Mouse (Mus musculus) C2C12 (cell line): Measurements from ENCODE around the gene Polr3c. TPM values are rescaled to one million over a fixed set of nuclear protein-coding genes. Genes with fewer than 3 reads are reported as not detected.
A peak's percentile ranks its signal among the peaks of the same experiment; 100 is the strongest.

Source experiments
- H3K27me3 ChIP-seq: one replicate; pipeline ENCODE4 v1.6.1; 2011; ENCODE audit not compliant: control insufficient read depth, insufficient read depth, insufficient read length
- H3K36me3 ChIP-seq: one replicate; pipeline ENCODE4 v1.6.1; 2011; ENCODE audit not compliant: control insufficient read depth, insufficient read depth
- H3K4me3 ChIP-seq: one replicate; pipeline ENCODE4 v1.5.1; 2011; ENCODE audit warnings: mild to moderate bottlenecking, control low read depth; ENCODE audit not compliant: poor library complexity, insufficient read depth, severe bottlenecking
- H3K79me2 ChIP-seq: one replicate; pipeline ENCODE4 v1.6.1; 2011; ENCODE audit not compliant: control insufficient read depth, insufficient read depth
- H3K79me3 ChIP-seq: one replicate; pipeline ENCODE4 v1.6.1; 2011; ENCODE audit warnings: low read depth, control low read depth
- H3ac ChIP-seq: one replicate; pipeline ENCODE3; 2011; ENCODE audit warnings: low read depth; ENCODE audit not compliant: control insufficient read depth, insufficient read length
- CEBPB ChIP-seq: IDR thresholded peaks from one replicate; pipeline ENCODE4 v1.6.1; 2011; ENCODE audit warnings: low read depth, mild to moderate bottlenecking, control low read depth, moderate library complexity
- CTCF ChIP-seq: IDR thresholded peaks from one replicate; pipeline ENCODE4 v1.5.1; 2011; ENCODE audit not compliant: control insufficient read depth, insufficient read depth, insufficient read length
- FOSL1 ChIP-seq: IDR thresholded peaks from one replicate; pipeline ENCODE4 v1.8.0; 2011; ENCODE audit warnings: mild to moderate bottlenecking, low read length; ENCODE audit not compliant: poor library complexity, insufficient read depth, severe bottlenecking
- MAX ChIP-seq: IDR thresholded peaks from one replicate; pipeline ENCODE4 v1.6.1; 2011; ENCODE audit warnings: mild to moderate bottlenecking, control low read depth
- MYOD1 ChIP-seq: IDR thresholded peaks from one replicate; pipeline ENCODE4 v1.6.1; 2011; ENCODE audit warnings: low read depth; ENCODE audit not compliant: control insufficient read depth, insufficient read length
- MYOG ChIP-seq: IDR thresholded peaks from one replicate; pipeline ENCODE4 v1.6.1; 2011; ENCODE audit not compliant: control insufficient read depth, insufficient read length; ENCODE audit errors: extremely low read depth
- USF1 ChIP-seq: IDR thresholded peaks from one replicate; pipeline ENCODE4 v1.6.1; 2011; ENCODE audit warnings: low read depth, mild to moderate bottlenecking, control low read depth, moderate library complexity
- polyA plus RNA-seq: library from polyadenylated mRNA; unstranded; fragments of >200 nt; fragmentation: generic; extraction: Trizol; gene quantifications from one replicate; pipeline ENCODE4 v1.2.1, GENCODE M21; 2012; ENCODE audit warnings: missing spikeins

Polr3c gene
- polyA plus RNA-seq, 1 experiment: 36.1 TPM

- Histone ChIP-seq H3K27me3 (no peaks in the 10 kb centered on the region), H3K79me3 (peaks cover 63% of the 10 kb centered on the region), H3K79me2 (peaks cover 88% of the 10 kb centered on the region), H3K36me3 (peaks cover 4% of the 10 kb centered on the region), H3ac (no peak overlapping the region), H3K4me3 (peak overlapping the region; percentile 91)
- no peak for TF ChIP-seq CEBPB
- TF ChIP-seq CTCF: no peak
- TF ChIP-seq MYOD1: no peak
- TF ChIP-seq FOSL1: no peak
- TF ChIP-seq MAX: no peak
- no peak for TF ChIP-seq MYOG
- TF ChIP-seq USF1: no peak
These were observed 1.4 kb upstream of the Polr3c start for GRCm38 (mm10) chr3:96728634-96729402.

GRCm38 (mm10) chr3:96727828-96728633, 603 bp upstream of the Polr3c start:
- TF ChIP-seq USF1: no peak
- TF ChIP-seq MYOG: no peak
- TF ChIP-seq MYOD1: no peak
- peak overlapping the region; percentile 91 for H3ac ChIP-seq
- H3K36me3 ChIP-seq: peaks cover 12% of the 10 kb centered on the region
- peak overlapping the region; percentile 91 for H3K4me3 ChIP-seq
- H3K79me3 ChIP-seq: peaks cover 61% of the 10 kb centered on the region
- peaks cover 81% of the 10 kb centered on the region for H3K79me2 ChIP-seq
- H3K27me3 ChIP-seq: no peaks in the 10 kb centered on the region

- Histone ChIP-seq H3K79me3 (no peaks in the 10 kb centered on the region), H3K27me3 (no peaks in the 10 kb centered on the region), H3K79me2 (no peaks in the 10 kb centered on the region), H3K4me3 (no peak overlapping the region), H3ac (no peak overlapping the region), H3K36me3 (peaks cover 72% of the 10 kb centered on the region)
- TF ChIP-seq USF1 (no peak), MYOG (no peak), MAX (no peak), FOSL1 (no peak), CTCF (no peak), CEBPB (no peak), MYOD1 (no peak)
These were observed 8.3 kb downstream of the Polr3c start for GRCm38 (mm10) chr3:96719173-96719572.

GRCm38 (mm10) chr3:96715854-96716253, 11.6 kb downstream of the Polr3c start:
- Histone ChIP-seq H3K27me3 (no peaks in the 10 kb centered on the region), H3K79me2 (no peaks in the 10 kb centered on the region), H3K4me3 (no peak overlapping the region), H3ac (no peak overlapping the region), H3K36me3 (peaks cover 80% of the 10 kb centered on the region), H3K79me3 (no peaks in the 10 kb centered on the region)
- TF ChIP-seq MAX: no peak
- no peak for TF ChIP-seq CEBPB
- no peak for TF ChIP-seq USF1
- TF ChIP-seq MYOD1: no peak

- Histone ChIP-seq H3ac (no peak overlapping the region), H3K79me2 (no peaks in the 10 kb centered on the region), H3K27me3 (no peaks in the 10 kb centered on the region), H3K79me3 (no peaks in the 10 kb centered on the region), H3K36me3 (peaks cover 74% of the 10 kb centered on the region), H3K4me3 (no peak overlapping the region)
- TF ChIP-seq CTCF: no peak
- TF ChIP-seq USF1: peak; percentile 75
These were observed 13.1 kb downstream of the Polr3c start for GRCm38 (mm10) chr3:96714286-96714685.

GRCm38 (mm10) chr3:96708684-96709064, 18.8 kb downstream of the Polr3c start:
- peaks cover 52% of the 10 kb centered on the region for H3K36me3 ChIP-seq
- TF ChIP-seq MAX (no peak), FOSL1 (no peak), USF1 (no peak), CEBPB (no peak), CTCF (no peak), MYOD1 (no peak), MYOG (no peak)
- no peaks in the 10 kb centered on the region for H3K27me3 ChIP-seq
- no peak overlapping the region for H3ac ChIP-seq
- H3K79me2 ChIP-seq: no peaks in the 10 kb centered on the region
- no peaks in the 10 kb centered on the region for H3K79me3 ChIP-seq
- H3K4me3 ChIP-seq: no peak overlapping the region
